Mouse (Mus musculus): ENCODE results near the gene Bri3. TPM values are rescaled to one million over a fixed set of nuclear protein-coding genes. Genes with fewer than 3 reads are reported as not detected.
A peak's percentile ranks its signal among the peaks of the same experiment; 100 is the strongest.

Gene Bri3
- polyA plus RNA-seq, 1 experiment from 2014 or later: 87.9 TPM

- DNase-seq (ENCODE audit: low spot score): no peak
These were observed 17.1 kb downstream of the Bri3 start for GRCm38 (mm10) chr5:144261309-144261708.

GRCm38 (mm10) chr5:144261829-144262228 is 17.6 kb downstream of the Bri3 start:
- no peak for DNase-seq (ENCODE audit: low spot score)

- DNase-seq (ENCODE audit: low spot score): no peak
These were observed 18.8 kb downstream of the Bri3 start for GRCm38 (mm10) chr5:144263082-144263481.

GRCm38 (mm10) chr5:144263496-144263895 is 19.3 kb downstream of the Bri3 start:
- DNase-seq (ENCODE audit: low spot score): no peak

GRCm38 (mm10) chr5:144267535-144268241 is 23.5 kb downstream of the Bri3 start:
- DNase-seq (ENCODE audit: low spot score): no peak

- DNase-seq (ENCODE audit: low spot score): no peak
These were observed 25.7 kb downstream of the Bri3 start for GRCm38 (mm10) chr5:144269926-144270325.

GRCm38 (mm10) chr5:144270420-144270819 is 26.2 kb downstream of the Bri3 start:
- DNase-seq (ENCODE audit: low spot score): no peak

GRCm38 (mm10) chr5:144271118-144271517 is 26.9 kb downstream of the Bri3 start:
- DNase-seq (ENCODE audit: low spot score): no peak

GRCm38 (mm10) chr5:144271772-144272171 is 27.5 kb downstream of the Bri3 start:
- no peak for DNase-seq (ENCODE audit: low spot score)

GRCm38 (mm10) chr5:144274904-144275303 is 30.7 kb downstream of the Bri3 start:
- no peak for DNase-seq (ENCODE audit: low spot score)

GRCm38 (mm10) chr5:144276898-144277630 is 32.8 kb downstream of the Bri3 start:
- peak; percentile 64 for DNase-seq (ENCODE audit: low spot score)

- no peak for DNase-seq (ENCODE audit: low spot score)
These were observed 34.2 kb downstream of the Bri3 start for GRCm38 (mm10) chr5:144278374-144278960.

- DNase-seq (ENCODE audit: low spot score): no peak
These were observed 34.9 kb downstream of the Bri3 start for GRCm38 (mm10) chr5:144279081-144279541.

- no peak for DNase-seq (ENCODE audit: low spot score)
These were observed 35.7 kb downstream of the Bri3 start for GRCm38 (mm10) chr5:144279926-144280325.

- DNase-seq (ENCODE audit: low spot score): no peak
These were observed 38.4 kb downstream of the Bri3 start for GRCm38 (mm10) chr5:144282470-144283260.

GRCm38 (mm10) chr5:144283551-144284031 is 39.4 kb downstream of the Bri3 start:
- no peak for DNase-seq (ENCODE audit: low spot score)

- no peak for DNase-seq (ENCODE audit: low spot score)
These were observed 40.4 kb downstream of the Bri3 start for GRCm38 (mm10) chr5:144284599-144284998.

- DNase-seq (ENCODE audit: low spot score): no peak
These were observed 42.5 kb downstream of the Bri3 start for GRCm38 (mm10) chr5:144286591-144287266.

- DNase-seq (ENCODE audit: low spot score): no peak
These were observed 43.1 kb downstream of the Bri3 start for GRCm38 (mm10) chr5:144287267-144287820.

GRCm38 (mm10) chr5:144288391-144288790 is 44.2 kb downstream of the Bri3 start:
- DNase-seq (ENCODE audit: low spot score): no peak

Measured in thymus, postnatal 0 days (tissue).